Mouse (Mus musculus) heart, embryonic 13.5 days (tissue): Measurements from ENCODE around the gene Ripor2. TPM values are rescaled to one million over a fixed set of nuclear protein-coding genes. Genes with fewer than 3 reads are reported as not detected.
A peak's percentile ranks its signal among the peaks of the same experiment; 100 is the strongest.

ENCODE experiments used
- ATAC-seq: fragments of 200-750 bp; cut with Nextera tagmentation; 2 replicates; pipeline ENCODE4 v1.8.0; 2017; ENCODE audit warnings: moderate TSS enrichment; ENCODE audit not compliant: insufficient number of reproducible peaks, low FRiP score, low TSS enrichment; ENCODE audit errors: extremely low read depth
- H3K27ac ChIP-seq: fragments of 300-500 bp; sonication (generic); replicated peaks from 2 replicates; pipeline ENCODE4 v1.5.1; 2015; ENCODE audit warnings: moderate library complexity, mild to moderate bottlenecking, inconsistent platforms
- H3K27me3 ChIP-seq: fragments of 300-500 bp; sonication (generic); replicated peaks from 2 replicates; pipeline ENCODE4 v1.6.1; 2015; ENCODE audit warnings: mild to moderate bottlenecking, inconsistent platforms
- H3K36me3 ChIP-seq: fragments of 300-500 bp; sonication (generic); 2 replicates; pipeline ENCODE4 v1.6.1; 2015; ENCODE audit warnings: mild to moderate bottlenecking, inconsistent platforms
- H3K4me1 ChIP-seq: fragments of 300-500 bp; sonication (generic); 2 replicates; pipeline ENCODE4 v1.6.1; 2015; ENCODE audit warnings: inconsistent platforms
- H3K4me2 ChIP-seq: fragments of 300-500 bp; sonication (generic); 2 replicates; pipeline ENCODE4 v1.6.1; 2015; ENCODE audit warnings: inconsistent platforms, mild to moderate bottlenecking, moderate library complexity
- H3K4me3 ChIP-seq: fragments of 300-500 bp; sonication (generic); 2 replicates; pipeline ENCODE4 v1.5.1; 2015; ENCODE audit warnings: moderate library complexity, mild to moderate bottlenecking, inconsistent platforms
- H3K9ac ChIP-seq: fragments of 300-500 bp; sonication (generic); 2 replicates; pipeline ENCODE4 v1.6.1; 2015; ENCODE audit warnings: inconsistent platforms, mild to moderate bottlenecking, moderate library complexity
- H3K9me3 ChIP-seq: fragments of 300-500 bp; sonication (generic); 2 replicates; pipeline ENCODE4 v1.6.1; 2016; ENCODE audit warnings: inconsistent platforms
- WGBS: fragments of 180-500 bp; shearing (Covaris S2); methylation state at CpG from one replicate; pipeline ENCODE4 v1.1.7; 2015; ENCODE audit warnings: mixed read lengths; 5-methylcytosine and 5-hydroxymethylcytosine counted together
- polyA plus RNA-seq: library from polyadenylated mRNA; unstranded; fragments of >200 nt; fragmentation: Nextera tagmentation; extraction: Ambion mirVana; gene quantifications from 2 replicates; pipeline ENCODE4 v1.2.1, GENCODE M21; 2015

Ripor2 gene
- polyA plus RNA-seq, 1 experiment from 2014 or later: 10.8 TPM

DNA sequence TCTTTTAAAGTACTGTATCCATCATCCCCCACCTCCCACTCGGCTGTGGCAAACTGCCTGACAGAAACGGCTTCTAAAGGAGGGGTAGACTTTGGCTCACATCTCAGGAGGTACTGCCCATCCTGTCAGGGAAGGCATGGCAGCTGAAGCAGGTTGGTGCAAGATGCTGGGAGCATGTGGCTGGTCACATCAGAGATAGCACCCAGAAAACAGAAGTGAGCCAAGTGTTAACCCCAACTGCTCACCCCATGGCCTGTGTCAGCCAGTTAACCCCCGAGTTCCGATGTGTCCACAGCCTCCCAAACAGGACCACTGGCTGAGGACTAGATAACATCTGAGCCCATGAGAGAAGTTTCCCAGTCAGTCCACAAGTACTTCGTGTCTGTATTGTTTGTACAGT, 133.6 kb downstream of the Ripor2 start:
- Histone ChIP-seq H3K36me3 (peaks cover 49% of the 10 kb centered on the region), H3K4me3 (no peak overlapping the region), H3K4me1 (peaks cover 16% of the 10 kb centered on the region), H3K4me2 (no peak overlapping the region), H3K27ac (no peak overlapping the region), H3K27me3 (no peaks in the 10 kb centered on the region; the same call in 1 of the 2 replicates), H3K9ac (no peak overlapping the region), H3K9me3 (no peaks in the 10 kb centered on the region)
- 68% methylated on average over 5 of the region's 5 CpGs for WGBS
- ATAC-seq: no peak

GRCm38 (mm10) chr13:24716441-24716840, 134.5 kb downstream of the Ripor2 start:
- no peak for ATAC-seq
- 60% methylated on average over 9 of the region's 9 CpGs for WGBS
- H3K36me3 ChIP-seq: peaks cover 50% of the 10 kb centered on the region
- H3K4me2 ChIP-seq: no peak overlapping the region
- no peaks in the 10 kb centered on the region for H3K9me3 ChIP-seq
- no peak overlapping the region for H3K4me3 ChIP-seq
- peaks cover 16% of the 10 kb centered on the region for H3K4me1 ChIP-seq
- H3K27me3 ChIP-seq: no peaks in the 10 kb centered on the region; the same call in 1 of the 2 replicates
- H3K27ac ChIP-seq: no peak overlapping the region
- H3K9ac ChIP-seq: no peak overlapping the region

DNA sequence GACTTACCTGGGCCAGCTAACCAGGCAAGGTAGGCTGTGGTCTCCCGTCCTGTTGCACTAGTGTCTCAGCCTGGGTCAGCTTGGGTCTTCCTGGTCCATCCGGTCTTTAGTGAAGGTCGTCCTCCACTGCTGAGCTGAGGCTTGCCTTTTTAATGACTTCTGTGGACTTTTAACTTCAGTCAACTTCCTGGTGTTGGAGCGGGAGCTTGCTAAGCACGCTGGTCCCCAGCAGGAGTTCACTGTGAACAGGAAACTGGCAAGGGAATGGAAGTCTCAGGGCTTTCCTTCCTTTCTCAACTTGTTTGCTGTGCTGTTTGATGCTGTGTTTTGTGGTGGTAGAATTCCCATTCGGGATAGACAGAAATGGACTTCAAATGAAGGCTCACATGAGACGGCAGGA, 135.7 kb downstream of the Ripor2 start:
- no peak overlapping the region for H3K4me2 ChIP-seq
- H3K27ac ChIP-seq: no peak overlapping the region
- 61% methylated on average over 7 of the region's 7 CpGs for WGBS
- no peaks in the 10 kb centered on the region for H3K9me3 ChIP-seq
- no peaks in the 10 kb centered on the region; the same call in 1 of the 2 replicates for H3K27me3 ChIP-seq
- no peak overlapping the region for H3K4me3 ChIP-seq
- no peak overlapping the region for H3K9ac ChIP-seq
- H3K36me3 ChIP-seq: peaks cover 57% of the 10 kb centered on the region
- ATAC-seq: no peak
- peaks cover 9% of the 10 kb centered on the region for H3K4me1 ChIP-seq

DNA sequence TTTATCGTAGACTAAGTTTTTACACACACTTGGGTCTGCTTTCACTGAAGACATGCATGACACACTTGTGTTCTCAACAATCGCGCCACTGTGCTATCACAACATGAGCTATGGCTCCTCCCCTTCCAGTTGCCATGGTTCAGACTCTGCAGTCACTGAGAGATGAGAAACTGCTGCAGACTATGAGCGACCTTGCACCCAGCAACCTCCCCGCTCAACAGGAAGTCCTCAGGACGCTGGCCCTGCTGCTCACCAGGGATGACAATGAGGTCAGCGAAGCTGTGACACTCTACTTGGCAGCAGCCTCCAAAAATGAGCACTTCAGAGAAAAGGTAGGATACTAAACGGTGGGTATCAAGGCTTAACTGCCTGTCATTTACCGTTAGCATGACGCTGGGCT, 139.5 kb downstream of the Ripor2 start:
- no peaks in the 10 kb centered on the region for H3K27me3 ChIP-seq
- H3K27ac ChIP-seq: no peak overlapping the region
- H3K4me3 ChIP-seq: no peak overlapping the region
- H3K9ac ChIP-seq: no peak overlapping the region
- WGBS: 67% methylated on average over 10 of the region's 10 CpGs
- H3K4me1 ChIP-seq: no peaks in the 10 kb centered on the region
- H3K36me3 ChIP-seq: peaks cover 54% of the 10 kb centered on the region
- no peaks in the 10 kb centered on the region for H3K9me3 ChIP-seq
- H3K4me2 ChIP-seq: no peak overlapping the region
- no peak for ATAC-seq

DNA sequence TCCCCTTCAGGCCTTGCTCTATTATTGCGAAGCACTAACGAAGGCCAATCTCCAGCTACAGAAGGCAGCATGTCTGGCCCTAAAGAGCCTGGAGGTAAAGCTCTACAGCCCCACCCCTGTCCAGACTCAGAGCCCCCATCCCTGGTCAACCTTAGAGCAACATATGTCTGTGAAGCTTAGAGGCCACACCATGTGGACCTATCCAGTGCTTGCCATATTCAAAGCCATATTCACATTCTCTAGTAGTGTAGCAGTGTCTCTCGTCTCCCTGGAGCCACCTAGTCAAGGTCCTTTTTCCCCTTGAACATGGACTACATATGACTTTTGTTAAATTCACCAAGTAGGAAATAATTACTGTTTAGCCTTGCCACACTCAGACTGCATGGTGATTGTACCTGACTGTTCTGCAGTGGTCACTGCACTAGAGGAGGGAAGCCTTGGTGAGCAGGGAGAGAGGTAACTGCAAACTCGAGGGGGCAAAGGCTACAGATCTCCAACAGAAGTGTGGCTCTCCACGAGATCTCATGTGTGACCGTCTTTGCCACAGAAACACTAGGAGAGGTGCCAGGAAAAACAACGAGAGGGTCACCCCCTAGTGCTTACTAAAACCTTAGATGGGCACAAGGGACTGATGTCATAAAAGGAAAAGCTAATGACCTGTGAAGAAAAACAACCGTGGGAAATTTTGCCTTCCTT, 141.9 kb downstream of the Ripor2 start:
- 50% methylated on average over 8 of the region's 8 CpGs for WGBS

DNA sequence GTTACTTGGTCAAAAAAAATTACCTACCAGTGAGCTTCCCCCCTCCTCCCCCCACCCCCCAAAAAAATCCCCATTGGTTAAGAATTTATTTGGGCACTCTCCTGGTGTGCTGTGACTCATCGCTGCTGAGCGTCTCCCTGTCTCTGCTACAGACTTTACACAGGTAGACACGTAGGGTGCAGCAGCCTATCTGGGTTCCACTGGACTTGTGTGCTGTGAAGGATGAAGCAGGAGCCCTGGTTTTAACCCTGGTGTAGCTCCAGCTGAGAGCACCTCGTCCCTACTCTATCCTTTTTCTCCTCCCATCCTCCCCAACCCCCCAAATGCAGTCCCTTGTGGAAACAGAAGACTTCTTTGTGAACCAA, 142.4 kb downstream of the Ripor2 start:
- Histone ChIP-seq H3K36me3 (peaks cover 35% of the 10 kb centered on the region), H3K9me3 (no peaks in the 10 kb centered on the region), H3K4me2 (no peak overlapping the region), H3K27ac (no peak overlapping the region), H3K4me3 (no peak overlapping the region), H3K27me3 (no peaks in the 10 kb centered on the region), H3K9ac (no peak overlapping the region), H3K4me1 (no peaks in the 10 kb centered on the region)
- ATAC-seq: no peak
- WGBS: 61% methylated on average over 4 of the region's 4 CpGs

More for the DNA sequence above, 141.9 kb downstream of the Ripor2 start:
- Histone ChIP-seq H3K36me3 (peaks cover 39% of the 10 kb centered on the region), H3K4me2 (no peak overlapping the region), H3K27ac (no peak overlapping the region), H3K9me3 (no peaks in the 10 kb centered on the region), H3K4me1 (no peaks in the 10 kb centered on the region), H3K4me3 (no peak overlapping the region), H3K27me3 (no peaks in the 10 kb centered on the region), H3K9ac (no peak overlapping the region)
- ATAC-seq: no peak

GRCm38 (mm10) chr13:24729128-24729527, 147.1 kb downstream of the Ripor2 start:
- Histone ChIP-seq H3K4me3 (no peak overlapping the region), H3K4me1 (no peaks in the 10 kb centered on the region), H3K27me3 (no peaks in the 10 kb centered on the region), H3K36me3 (peaks cover 38% of the 10 kb centered on the region), H3K4me2 (no peak overlapping the region), H3K9ac (no peak overlapping the region), H3K9me3 (no peaks in the 10 kb centered on the region), H3K27ac (no peak overlapping the region)
- 85% methylated on average over 5 of the region's 5 CpGs for WGBS
- no peak for ATAC-seq

DNA sequence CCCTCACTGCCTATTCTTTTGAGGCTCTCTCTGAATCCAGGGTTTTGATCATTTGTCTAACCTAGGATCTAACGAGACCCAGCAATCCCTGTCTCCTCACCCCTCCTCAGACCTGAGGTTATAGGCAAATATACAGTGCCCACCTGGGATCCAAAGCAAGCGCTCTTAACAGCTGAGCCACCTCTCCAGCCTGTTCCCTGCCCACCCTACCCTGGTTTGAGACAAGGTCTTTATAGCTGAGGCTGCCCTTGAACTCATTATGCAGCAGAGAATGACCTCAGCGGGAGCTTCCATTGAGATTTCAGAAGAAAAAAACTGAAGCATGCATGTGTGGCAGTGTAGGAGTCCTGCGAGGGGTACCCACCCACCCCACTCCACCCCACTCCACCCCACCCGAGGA, 152.5 kb downstream of the Ripor2 start:
- peaks cover 14% of the 10 kb centered on the region for H3K4me1 ChIP-seq
- no peaks in the 10 kb centered on the region for H3K9me3 ChIP-seq
- H3K36me3 ChIP-seq: peaks cover 33% of the 10 kb centered on the region; the same call in 1 of the 2 replicates
- H3K27ac ChIP-seq: 0 out of 2 replicates have a peak overlapping the region, but pooled peaks have one; percentile 42
- H3K4me2 ChIP-seq: no peak overlapping the region
- no peaks in the 10 kb centered on the region for H3K27me3 ChIP-seq
- H3K9ac ChIP-seq: no peak overlapping the region
- WGBS: 77% methylated on average over 5 of the region's 5 CpGs
- no peak for ATAC-seq
- no peak overlapping the region for H3K4me3 ChIP-seq

GRCm38 (mm10) chr13:24735608-24736131, 153.7 kb downstream of the Ripor2 start:
- Histone ChIP-seq H3K4me3 (no peak overlapping the region), H3K36me3 (peaks cover 27% of the 10 kb centered on the region; the same call in 1 of the 2 replicates), H3K9ac (no peak overlapping the region), H3K4me2 (no peak overlapping the region), H3K9me3 (no peaks in the 10 kb centered on the region), H3K27me3 (no peaks in the 10 kb centered on the region), H3K27ac (peak overlapping the region; percentile 56), H3K4me1 (peaks cover 14% of the 10 kb centered on the region)
- no peak for ATAC-seq
- 48% methylated on average over 6 of the region's 6 CpGs for WGBS

GRCm38 (mm10) chr13:24741028-24741427, 159.0 kb downstream of the Ripor2 start, which contains the start of gene Armh2:
Gene Armh2, plus strand, starts transcription at chr13:24741232.
- Histone ChIP-seq H3K9me3 (no peaks in the 10 kb centered on the region), H3K4me3 (no peak within 1 kb of the TSS), H3K27ac (no peak within 1 kb of the TSS), H3K4me2 (no peak within 1 kb of the TSS), H3K9ac (no peak within 1 kb of the TSS), H3K36me3 (0 out of 2 replicates have a peak, but pooled peaks cover 9% of the 10 kb centered on the region), H3K27me3 (no peaks in the 10 kb centered on the region), H3K4me1 (peaks cover 4% of the 10 kb centered on the region)
- WGBS: 90% methylated on average over 10 of the region's 10 CpGs
- ATAC-seq: no peak

DNA sequence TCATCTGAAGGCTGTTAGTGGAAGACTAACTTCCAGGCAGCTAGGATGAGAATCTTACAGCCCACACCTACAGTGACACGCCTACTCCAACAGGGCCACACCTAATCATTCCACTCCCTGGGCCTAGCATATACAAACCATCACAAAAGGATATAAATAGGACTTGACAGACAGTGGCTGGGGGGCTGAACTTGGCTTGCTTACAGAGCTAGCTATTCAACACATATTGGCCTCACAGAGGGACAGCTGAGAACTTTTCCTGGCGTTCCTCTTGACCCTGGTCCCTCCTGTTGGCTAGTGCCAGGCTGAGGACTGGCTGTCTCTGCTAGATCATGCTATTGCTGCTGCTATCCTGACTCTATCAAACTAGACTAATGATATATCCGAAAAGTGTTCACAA, 165.8 kb downstream of the Ripor2 start:
- ATAC-seq: no peak; the same call in 1 of the 2 replicates
- Histone ChIP-seq H3K27ac (peak overlapping the region; percentile 51), H3K36me3 (peaks cover 35% of the 10 kb centered on the region), H3K27me3 (no peaks in the 10 kb centered on the region), H3K4me3 (no peak overlapping the region), H3K4me1 (peaks cover 18% of the 10 kb centered on the region), H3K9ac (no peak overlapping the region), H3K4me2 (no peak overlapping the region), H3K9me3 (no peaks in the 10 kb centered on the region)
- 54% methylated on average over 3 of the region's 3 CpGs for WGBS

- Histone ChIP-seq H3K36me3 (peaks cover 62% of the 10 kb centered on the region), H3K4me3 (no peak overlapping the region), H3K27me3 (no peaks in the 10 kb centered on the region), H3K27ac (no peak overlapping the region), H3K9ac (no peak overlapping the region), H3K9me3 (no peaks in the 10 kb centered on the region), H3K4me2 (no peak overlapping the region), H3K4me1 (peaks cover 18% of the 10 kb centered on the region)
- ATAC-seq: no peak
- WGBS: 89% methylated on average over 8 of the region's 8 CpGs
These were observed 168.8 kb downstream of the Ripor2 start for GRCm38 (mm10) chr13:24750807-24751206.
